Mouse (Mus musculus): ENCODE results near the gene Ap2a1. TPM values are rescaled to one million over a fixed set of nuclear protein-coding genes. Genes with fewer than 3 reads are reported as not detected.

The Ap2a1 gene
- polyA plus RNA-seq, 1 experiment from 2014 or later, result 63.7 TPM

DNA sequence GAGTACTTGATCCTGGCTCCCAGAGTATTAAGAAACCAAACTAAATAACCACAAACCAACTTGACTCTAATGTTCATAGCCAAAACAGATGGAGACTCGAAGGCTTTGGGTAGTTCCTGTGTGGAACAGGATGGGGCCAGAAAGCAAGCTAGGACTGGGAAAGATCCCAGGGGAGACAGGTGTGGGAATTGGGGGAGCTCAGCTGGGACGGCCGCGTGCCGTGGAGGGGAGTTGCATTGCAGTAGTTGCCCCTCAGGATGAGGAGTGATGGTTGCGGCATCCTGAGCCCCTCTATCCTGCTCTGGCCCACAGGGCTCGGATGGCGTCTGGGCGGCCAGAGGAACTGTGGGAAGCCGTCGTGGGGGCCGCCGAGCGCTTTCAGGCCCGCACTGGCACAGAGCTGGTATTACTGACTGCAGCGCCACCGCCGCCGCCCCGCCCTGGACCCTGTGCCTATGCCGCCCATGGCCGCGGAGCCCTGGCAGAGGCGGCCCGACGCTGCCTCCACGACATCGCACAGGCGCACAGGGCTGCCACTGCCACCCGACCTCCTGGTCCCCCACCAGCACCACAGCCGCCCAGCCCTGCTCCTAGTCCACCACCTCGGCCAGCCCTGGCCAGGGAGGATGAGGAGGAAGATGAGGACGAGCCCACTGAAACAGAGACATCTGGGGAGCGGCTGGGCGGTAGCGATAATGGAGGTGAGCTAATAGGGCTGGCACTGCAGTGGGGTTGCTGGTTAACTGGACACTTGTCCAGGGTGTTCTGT, 76.9 kb downstream of the Ap2a1 start:
- 89% methylated on average over 30 of the region's 36 CpGs for WGBS
- Histone ChIP-seq H3K27ac (ENCODE audit: low read length) (no peak overlapping the region), H3K4me2 (ENCODE audit: low read depth, low read length) (no peak overlapping the region), H3K36me3 (ENCODE audit: control insufficient read depth, insufficient read depth, low read length) (peaks cover 5% of the 10 kb centered on the region; the same call in 1 of the 2 replicates), H3K9me3 (ENCODE audit: control insufficient read depth, low read length) (no peaks in the 10 kb centered on the region), H3K9ac (ENCODE audit: low read length) (no peak overlapping the region), H3K4me1 (replicated peaks; ENCODE audit: control insufficient read depth, insufficient read depth, low read length) (peaks cover 40% of the 10 kb centered on the region), H3K27me3 (ENCODE audit: control insufficient read depth, insufficient read depth, low read depth, low read length) (no peaks in the 10 kb centered on the region), H3K4me3 (ENCODE audit: low read length) (no peak overlapping the region)
- ATAC-seq (ENCODE audit: low read depth), result no peak

DNA sequence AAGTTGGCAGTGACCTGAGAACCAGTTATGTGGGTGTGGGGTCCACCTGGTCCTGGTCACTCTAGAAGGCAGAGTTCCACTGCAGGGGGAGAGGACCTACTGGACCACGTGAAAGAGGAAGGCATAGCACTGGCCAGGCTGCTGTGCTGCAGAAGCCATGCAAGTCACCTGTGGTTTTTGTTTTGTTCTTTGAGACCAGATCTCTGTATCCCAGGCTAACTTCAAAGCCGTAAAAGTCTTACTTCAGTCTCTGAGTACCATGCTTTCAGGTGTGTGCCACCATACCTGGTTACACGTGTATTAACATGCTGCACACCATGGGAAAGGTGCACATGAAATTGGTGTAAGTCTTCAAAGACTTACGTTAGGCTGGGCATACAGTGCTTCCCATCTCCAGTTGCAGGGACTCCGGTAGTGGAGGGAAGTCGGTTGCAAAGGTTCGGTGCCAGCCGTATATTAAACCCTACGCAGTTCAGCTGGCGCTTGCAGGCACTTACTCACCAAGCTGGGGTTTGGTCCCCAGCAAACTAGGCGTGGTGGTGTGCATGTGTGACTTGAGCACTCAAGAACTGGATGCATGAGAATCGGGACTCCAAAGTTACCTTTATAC, 77.6 kb downstream of the Ap2a1 start:
- Histone ChIP-seq H3K9me3 (ENCODE audit: control insufficient read depth, low read length) (no peaks in the 10 kb centered on the region), H3K4me1 (replicated peaks; ENCODE audit: control insufficient read depth, insufficient read depth, low read length) (peaks cover 41% of the 10 kb centered on the region), H3K27me3 (ENCODE audit: control insufficient read depth, insufficient read depth, low read depth, low read length) (no peaks in the 10 kb centered on the region), H3K27ac (ENCODE audit: low read length) (no peak overlapping the region), H3K4me3 (ENCODE audit: low read length) (no peak overlapping the region), H3K36me3 (ENCODE audit: control insufficient read depth, insufficient read depth, low read length) (peaks cover 5% of the 10 kb centered on the region), H3K4me2 (ENCODE audit: low read depth, low read length) (no peak overlapping the region), H3K9ac (ENCODE audit: low read length) (no peak overlapping the region)
- WGBS, result 88% methylated on average over 12 of the region's 12 CpGs
- ATAC-seq (ENCODE audit: low read depth), result no peak

DNA sequence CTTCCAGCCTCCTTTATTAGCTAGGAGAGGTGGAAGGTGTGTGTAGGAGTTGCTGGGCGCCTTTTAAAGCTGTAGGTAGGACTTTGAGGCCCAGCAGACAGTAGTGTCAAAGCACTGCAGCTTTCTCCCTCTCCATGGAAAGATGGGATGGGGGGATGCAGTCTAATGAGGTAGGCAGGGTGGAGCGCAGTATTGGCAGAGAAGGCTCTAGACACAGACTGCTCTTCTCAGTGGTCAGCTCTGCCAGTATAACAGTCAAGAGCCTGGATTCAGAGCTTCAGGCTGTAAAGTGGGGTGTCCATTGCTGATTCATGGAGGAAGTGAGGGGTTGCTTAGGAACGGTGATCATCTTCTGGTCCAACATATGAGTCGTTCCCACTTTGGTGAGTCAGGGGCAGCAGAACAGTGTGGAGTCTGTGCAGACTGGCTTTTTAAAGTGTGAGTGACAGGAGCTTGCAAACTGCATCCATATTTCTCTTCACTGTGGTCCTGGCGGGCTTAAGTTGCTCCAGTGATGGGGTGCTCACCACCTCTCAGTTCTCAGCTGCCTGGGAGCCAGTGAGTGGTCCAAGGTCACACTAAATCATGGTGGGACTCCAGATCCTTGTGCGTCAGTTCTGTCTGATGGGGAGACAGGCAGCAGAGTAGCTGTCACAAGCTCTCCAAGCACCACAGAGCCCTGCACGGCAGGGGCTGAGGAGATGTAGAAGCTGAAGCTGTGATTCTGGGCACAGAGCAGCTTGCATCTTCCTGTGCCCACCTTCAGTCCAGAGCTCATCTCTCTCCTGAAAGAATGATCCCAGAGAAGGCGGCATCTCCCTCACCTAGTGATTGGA, 78.3 kb downstream of the Ap2a1 start:
- peak overlapping the region; percentile 96 for H3K9ac ChIP-seq (ENCODE audit: low read length)
- WGBS, result 71% methylated on average over 8 of the region's 8 CpGs
- H3K27ac ChIP-seq (ENCODE audit: low read length), result peak overlapping the region; percentile 99
- no peaks in the 10 kb centered on the region for H3K9me3 ChIP-seq (ENCODE audit: control insufficient read depth, low read length)
- peaks cover 11% of the 10 kb centered on the region for H3K36me3 ChIP-seq (ENCODE audit: control insufficient read depth, insufficient read depth, low read length)
- H3K4me3 ChIP-seq (ENCODE audit: low read length), result peak overlapping the region; percentile 86
- peaks cover 35% of the 10 kb centered on the region for H3K4me1 ChIP-seq (replicated peaks; ENCODE audit: control insufficient read depth, insufficient read depth, low read length)
- peak overlapping the region; percentile 69 for H3K4me2 ChIP-seq (ENCODE audit: low read depth, low read length)
- ATAC-seq (ENCODE audit: low read depth), result no peak
- no peaks in the 10 kb centered on the region for H3K27me3 ChIP-seq (ENCODE audit: control insufficient read depth, insufficient read depth, low read depth, low read length)

Other genes with a start within 250 kb of the Ap2a1 start
- not detected in 2 replicates for gene Izumo2, start 220.8 kb downstream of the Ap2a1 start, polyA plus RNA-seq (2015; fragmentation: Nextera tagmentation; extraction: Ambion mirVana)
- gene Vrk3, start 181.1 kb downstream of the Ap2a1 start, polyA plus RNA-seq (2015; fragmentation: Nextera tagmentation; extraction: Ambion mirVana), result 46.9 and 53.0 TPM in 2 replicates
- gene Zfp473, start 178.4 kb downstream of the Ap2a1 start, polyA plus RNA-seq (2015; fragmentation: Nextera tagmentation; extraction: Ambion mirVana), result 2.0 TPM in 2 replicates
- gene Nup62, start 113.4 kb downstream of the Ap2a1 start, polyA plus RNA-seq (2015; fragmentation: Nextera tagmentation; extraction: Ambion mirVana), result 88.6 and 98.6 TPM in 2 replicates
- gene Il4i1, start 113.1 kb downstream of the Ap2a1 start, polyA plus RNA-seq (2015; fragmentation: Nextera tagmentation; extraction: Ambion mirVana), result 1.4 and 1.7 TPM in 2 replicates
- gene Atf5, start 112.8 kb downstream of the Ap2a1 start, polyA plus RNA-seq (2015; fragmentation: Nextera tagmentation; extraction: Ambion mirVana), result 3.3 and 3.5 TPM in 2 replicates
- 92.3 and 95.6 TPM in 2 replicates for gene Akt1s1, start 80.5 kb downstream of the Ap2a1 start, polyA plus RNA-seq (2015; fragmentation: Nextera tagmentation; extraction: Ambion mirVana)
- 83.7 and 84.4 TPM in 2 replicates for gene Tbc1d17, start 80.4 kb downstream of the Ap2a1 start, polyA plus RNA-seq (2015; fragmentation: Nextera tagmentation; extraction: Ambion mirVana)
- gene Pnkp, start 72.4 kb downstream of the Ap2a1 start, polyA plus RNA-seq (2015; fragmentation: Nextera tagmentation; extraction: Ambion mirVana), result 38.0 and 39.0 TPM in 2 replicates
- gene Ptov1, start 59.7 kb downstream of the Ap2a1 start, polyA plus RNA-seq (2015; fragmentation: Nextera tagmentation; extraction: Ambion mirVana), result 302 and 307 TPM in 2 replicates
- 97.3 and 102 TPM in 2 replicates for gene Med25, start 36.8 kb downstream of the Ap2a1 start, polyA plus RNA-seq (2015; fragmentation: Nextera tagmentation; extraction: Ambion mirVana)
- gene Fuz, start 33.4 kb downstream of the Ap2a1 start, polyA plus RNA-seq (2015; fragmentation: Nextera tagmentation; extraction: Ambion mirVana), result 22.4 and 24.3 TPM in 2 replicates
- 0.15 and 0.44 TPM in 2 replicates for gene Tsks, start 13.7 kb upstream of the Ap2a1 start, polyA plus RNA-seq (2015; fragmentation: Nextera tagmentation; extraction: Ambion mirVana)
- 17.1 and 17.5 TPM in 2 replicates for gene Cpt1c, start 45.4 kb upstream of the Ap2a1 start, polyA plus RNA-seq (2015; fragmentation: Nextera tagmentation; extraction: Ambion mirVana)
- gene Prmt1, start 57.1 kb upstream of the Ap2a1 start, polyA plus RNA-seq (2015; fragmentation: Nextera tagmentation; extraction: Ambion mirVana), result 413 and 457 TPM in 2 replicates
- gene Irf3, start 68.2 kb upstream of the Ap2a1 start, polyA plus RNA-seq (2015; fragmentation: Nextera tagmentation; extraction: Ambion mirVana), result 96.5 and 108 TPM in 2 replicates
- 62.0 and 64.5 TPM in 2 replicates for gene Bcl2l12, start 69.2 kb upstream of the Ap2a1 start, polyA plus RNA-seq (2015; fragmentation: Nextera tagmentation; extraction: Ambion mirVana)
- gene Scaf1, start 86.9 kb upstream of the Ap2a1 start, polyA plus RNA-seq (2015; fragmentation: Nextera tagmentation; extraction: Ambion mirVana), result 28.9 and 30.7 TPM in 2 replicates
- 54.6 and 59.7 TPM in 2 replicates for gene Rras, start 88.5 kb upstream of the Ap2a1 start, polyA plus RNA-seq (2015; fragmentation: Nextera tagmentation; extraction: Ambion mirVana)
- 9.2 TPM in 2 replicates for gene Prr12, start 123.4 kb upstream of the Ap2a1 start, polyA plus RNA-seq (2015; fragmentation: Nextera tagmentation; extraction: Ambion mirVana)
- gene Nosip, start 132.9 kb upstream of the Ap2a1 start, polyA plus RNA-seq (2015; fragmentation: Nextera tagmentation; extraction: Ambion mirVana), result 72.5 and 77.8 TPM in 2 replicates
- 28.7 and 31.9 TPM in 2 replicates for gene Prrg2, start 133.2 kb upstream of the Ap2a1 start, polyA plus RNA-seq (2015; fragmentation: Nextera tagmentation; extraction: Ambion mirVana)
- 308 and 326 TPM in 2 replicates for gene Rcn3, start 162.7 kb upstream of the Ap2a1 start, polyA plus RNA-seq (2015; fragmentation: Nextera tagmentation; extraction: Ambion mirVana)
- gene Fcgrt, start 174.4 kb upstream of the Ap2a1 start, polyA plus RNA-seq (2015; fragmentation: Nextera tagmentation; extraction: Ambion mirVana), result 93.7 and 97.1 TPM in 2 replicates
- 1,430 and 1,443 TPM in 2 replicates for gene Rps11, start 194.9 kb upstream of the Ap2a1 start, polyA plus RNA-seq (2015; fragmentation: Nextera tagmentation; extraction: Ambion mirVana)
- 1,289 and 1,305 TPM in 2 replicates for gene Rpl13a, start 199.3 kb upstream of the Ap2a1 start, polyA plus RNA-seq (2015; fragmentation: Nextera tagmentation; extraction: Ambion mirVana)
- gene Gm45713, start 206.7 kb upstream of the Ap2a1 start, polyA plus RNA-seq (2015; fragmentation: Nextera tagmentation; extraction: Ambion mirVana), result 0.31 and 0.60 TPM in 2 replicates
- 2.4 and 3.0 TPM in 2 replicates for gene Flt3l, start 206.9 kb upstream of the Ap2a1 start, polyA plus RNA-seq (2015; fragmentation: Nextera tagmentation; extraction: Ambion mirVana)
- gene Pih1d1, start 224.8 kb upstream of the Ap2a1 start, polyA plus RNA-seq (2015; fragmentation: Nextera tagmentation; extraction: Ambion mirVana), result 99.2 and 100 TPM in 2 replicates
- 55.4 and 57.4 TPM in 2 replicates for gene Aldh16a1, start 225.1 kb upstream of the Ap2a1 start, polyA plus RNA-seq (2015; fragmentation: Nextera tagmentation; extraction: Ambion mirVana)
- 0.34 and 0.99 TPM in 2 replicates for gene Slc17a7, start 234.5 kb upstream of the Ap2a1 start, polyA plus RNA-seq (2015; fragmentation: Nextera tagmentation; extraction: Ambion mirVana)